Mouse (Mus musculus): ENCODE data around the gene Klra3.
"Not testable (repeated sequence)": the region's sequence is repeated elsewhere in the genome, so short reads cannot be mapped to it uniquely, and the experiment has no call there.

Gene Klra3

GRCm38 (mm10) chr6:130337411-130337810 is at the start of gene Klra3:
Klra3 (minus strand) TSS chr6:130337574.
- DNase-seq (ENCODE audit: low read depth) = no peak

GRCm38 (mm10) chr6:130386750-130387149 is 49.4 kb upstream of the Klra3 start, which contains the start of gene Klra1:
Klra1 (minus strand) TSS chr6:130386874.
- DNase-seq (ENCODE audit: low read depth) = no peak

GRCm38 (mm10) chr6:130385803-130386202 is 48.4 kb upstream of the Klra3 start:
- no peak for DNase-seq (ENCODE audit: low read depth)

DNA sequence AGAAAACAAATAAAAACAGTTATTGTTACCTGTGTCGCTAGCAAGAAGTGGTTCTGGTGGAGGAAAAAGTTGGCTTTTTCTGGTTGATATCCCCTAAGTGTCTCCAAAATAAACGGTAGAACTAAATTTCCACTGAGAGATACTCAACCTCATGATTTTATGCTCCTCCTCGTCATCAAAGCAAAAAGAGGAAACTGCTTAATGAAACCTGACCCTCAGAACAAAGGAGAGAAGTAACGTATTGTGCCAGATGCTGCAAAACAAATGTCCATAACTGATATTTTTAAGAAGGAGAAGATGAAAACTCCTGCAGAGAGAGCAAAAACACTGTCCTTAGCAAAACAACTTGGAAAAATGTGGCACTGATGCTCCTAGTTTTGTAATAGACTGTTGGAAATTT is 45.0 kb upstream of the Klra3 start:
- no peak for DNase-seq (ENCODE audit: low read depth)

DNA sequence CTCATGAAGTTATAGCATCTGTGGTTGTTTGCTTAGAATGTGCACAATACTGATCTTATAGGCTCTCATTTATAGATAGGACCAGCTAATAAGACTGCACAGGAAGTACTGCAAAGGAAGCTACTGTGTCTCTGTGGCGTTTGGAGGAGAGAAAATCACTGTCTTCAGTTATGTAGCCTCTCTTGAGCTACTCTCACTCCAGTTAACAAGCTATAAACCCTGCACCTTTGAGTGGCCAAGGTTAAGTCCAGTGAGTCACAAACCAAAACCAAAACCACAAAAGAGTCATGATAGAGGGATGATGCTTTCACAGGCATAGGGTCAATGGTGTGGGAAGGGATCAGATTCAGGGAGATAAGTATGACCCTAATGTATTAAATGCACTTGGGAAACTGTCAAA is 8.0 kb upstream of the Klra3 start:
- not testable (repeated sequence) for DNase-seq (ENCODE audit: low read depth)

- not testable (repeated sequence) for DNase-seq (ENCODE audit: low read depth)
Observed at GRCm38 (mm10) chr6:130341973-130342372, 4.6 kb upstream of the Klra3 start.

DNA sequence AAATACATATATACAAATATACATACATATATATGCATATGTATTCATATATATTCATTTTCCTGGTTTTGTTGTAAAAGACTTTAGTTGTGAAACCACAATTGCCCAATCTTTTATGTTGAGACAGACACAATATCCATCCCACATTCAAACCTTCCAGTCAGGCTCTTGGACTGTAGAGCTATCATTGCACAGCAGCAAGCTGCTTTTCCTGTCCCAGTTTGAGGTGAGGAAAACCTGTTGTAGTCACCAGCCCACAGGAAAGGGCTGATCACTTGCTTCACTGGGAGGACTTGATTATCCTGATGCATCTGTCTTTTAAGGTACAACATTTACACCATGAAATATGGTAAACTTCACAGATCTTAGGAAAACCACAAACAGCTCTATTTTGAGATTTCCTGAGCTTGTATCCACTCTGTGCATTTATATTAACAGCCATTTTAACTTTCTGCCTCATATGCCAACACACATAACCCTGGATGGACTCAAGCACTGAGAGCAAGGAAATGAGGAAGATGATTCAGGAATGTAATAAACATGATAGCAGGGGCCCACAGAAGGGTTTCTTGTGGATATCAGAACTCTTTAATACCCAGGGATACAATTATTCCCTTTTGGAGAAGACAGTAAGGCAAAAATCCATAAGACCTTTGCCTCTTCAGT is 49.3 kb downstream of the Klra3 start:
- no peak for DNase-seq (ENCODE audit: low read depth)

DNA sequence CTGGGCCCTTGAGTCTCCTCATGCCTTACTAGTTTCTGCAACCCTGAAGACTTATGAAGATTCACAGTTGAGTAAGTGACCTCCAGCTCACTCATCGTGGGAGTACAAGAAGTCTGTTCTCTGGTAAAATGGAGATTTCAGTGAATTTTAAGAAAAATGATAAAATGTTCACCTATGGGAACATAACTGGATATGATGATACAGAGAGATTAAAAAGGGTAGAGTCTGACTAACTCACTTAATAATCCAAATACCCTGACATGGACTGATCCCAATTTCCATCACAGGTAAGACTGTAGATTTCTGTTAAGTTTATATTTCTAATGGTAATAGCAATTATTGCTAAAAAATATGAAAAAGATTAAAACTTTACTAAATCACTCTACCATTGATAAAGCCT is 55.5 kb downstream of the Klra3 start, which contains the start of gene Klra10:
Klra10 (minus strand) TSS at position 101 of the 400 bp plus-strand sequence.
- DNase-seq (ENCODE audit: low read depth) = not testable (repeated sequence)
